Mouse (Mus musculus) limb, embryonic 13.5 days (tissue): ENCODE data around the gene Pou2f3. TPM values are rescaled to one million over a fixed set of nuclear protein-coding genes. Genes with fewer than 3 reads are reported as not detected.

ENCODE experiments used
- ATAC-seq: fragments of 200-750 bp; cut with Nextera tagmentation; 2 replicates; pipeline ENCODE4 v1.8.0; 2017; ENCODE audit warnings: low read depth, moderate number of reproducible peaks, moderate TSS enrichment; ENCODE audit not compliant: low FRiP score
- H3K27ac ChIP-seq: fragments of 300-500 bp; sonication (generic); 2 replicates; pipeline ENCODE4 v1.5.1; 2015; ENCODE audit warnings: inconsistent platforms, mild to moderate bottlenecking, moderate library complexity
- H3K27me3 ChIP-seq: fragments of 300-500 bp; sonication (generic); 2 replicates; pipeline ENCODE4 v1.6.1; 2015; ENCODE audit warnings: mild to moderate bottlenecking, inconsistent platforms
- H3K36me3 ChIP-seq: fragments of 300-500 bp; sonication (generic); 2 replicates; pipeline ENCODE4 v1.6.1; 2015; ENCODE audit warnings: inconsistent platforms, mild to moderate bottlenecking, moderate library complexity
- H3K4me1 ChIP-seq: fragments of 300-500 bp; sonication (generic); 2 replicates; pipeline ENCODE4 v1.6.1; 2015; ENCODE audit warnings: inconsistent platforms
- H3K4me2 ChIP-seq: fragments of 300-500 bp; sonication (generic); replicated peaks from 2 replicates; pipeline ENCODE4 v1.6.1; 2015; ENCODE audit warnings: inconsistent platforms, mild to moderate bottlenecking, moderate library complexity
- H3K4me3 ChIP-seq: fragments of 300-500 bp; sonication (generic); 2 replicates; pipeline ENCODE4 v1.5.1; 2015; ENCODE audit warnings: moderate library complexity, mild to moderate bottlenecking, inconsistent platforms
- H3K9ac ChIP-seq: fragments of 300-500 bp; sonication (generic); 2 replicates; pipeline ENCODE4 v1.6.1; 2015; ENCODE audit warnings: mild to moderate bottlenecking, inconsistent platforms
- H3K9me3 ChIP-seq: fragments of 300-500 bp; sonication (generic); 2 replicates; pipeline ENCODE4 v1.6.1; 2016; ENCODE audit warnings: inconsistent platforms
- WGBS: fragments of 180-500 bp; shearing (Covaris S2); methylation state at CpG from one replicate; pipeline ENCODE4 v1.1.7; 2015; 5-methylcytosine and 5-hydroxymethylcytosine counted together
- polyA plus RNA-seq: library from polyadenylated mRNA; unstranded; fragments of >200 nt; fragmentation: Nextera tagmentation; extraction: Ambion mirVana; gene quantifications from 2 replicates; pipeline ENCODE4 v1.2.1, GENCODE M21; 2015

Pou2f3 gene
- polyA plus RNA-seq, 1 experiment from 2014 or later: 0.74 TPM

GRCm38 (mm10) chr9:43093803-43094202 lies 116.4 kb downstream of the Pou2f3 start:
- Histone ChIP-seq H3K4me2 (no peak overlapping the region), H3K9me3 (no peaks in the 10 kb centered on the region), H3K4me3 (no peak overlapping the region), H3K36me3 (no peaks in the 10 kb centered on the region), H3K9ac (no peak overlapping the region), H3K27me3 (no peaks in the 10 kb centered on the region), H3K4me1 (peaks cover 15% of the 10 kb centered on the region), H3K27ac (no peak overlapping the region)
- no peak for ATAC-seq
- WGBS: 59% methylated on average over 3 of the region's 3 CpGs

DNA sequence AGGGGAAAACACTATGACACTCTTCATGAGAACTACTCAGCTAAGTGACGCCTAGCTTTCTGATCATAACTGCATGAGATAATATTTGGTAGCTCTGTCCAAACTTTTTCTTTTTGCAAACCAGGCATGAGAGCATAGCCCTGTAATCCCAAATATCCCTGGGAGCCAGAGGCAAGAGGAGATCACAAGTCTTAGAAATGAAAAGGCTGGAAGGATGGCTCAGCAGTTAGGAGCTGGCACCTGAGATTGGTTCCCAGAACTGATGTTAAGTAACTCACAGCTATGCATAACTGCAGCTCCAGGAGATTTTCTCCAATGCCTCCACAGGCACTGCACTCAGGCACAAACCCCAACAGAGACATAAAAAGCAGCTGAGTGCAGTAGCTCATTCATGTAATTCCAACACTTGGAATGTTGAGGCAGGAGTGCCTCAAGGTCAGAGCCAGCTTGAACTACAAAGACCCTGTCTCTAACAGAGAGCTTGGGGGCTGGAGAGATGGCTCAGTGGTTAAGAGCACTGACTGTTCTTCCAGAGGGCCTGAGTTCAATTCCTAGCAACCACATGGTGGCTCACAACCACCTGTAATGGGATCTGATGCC lies 124.4 kb downstream of the Pou2f3 start:
- no peak for ATAC-seq
- no peak overlapping the region for H3K27ac ChIP-seq
- no peak overlapping the region for H3K9ac ChIP-seq
- H3K9me3 ChIP-seq: no peaks in the 10 kb centered on the region
- peaks cover 22% of the 10 kb centered on the region for H3K4me1 ChIP-seq
- no peaks in the 10 kb centered on the region for H3K27me3 ChIP-seq
- H3K4me3 ChIP-seq: no peak overlapping the region
- H3K4me2 ChIP-seq: no peak overlapping the region
- H3K36me3 ChIP-seq: no peaks in the 10 kb centered on the region
- WGBS: 96% methylated on average over 1 of the region's 1 CpGs

- no peak overlapping the region for H3K9ac ChIP-seq
- 73% methylated on average over 7 of the region's 7 CpGs for WGBS
- no peak overlapping the region for H3K4me3 ChIP-seq
- H3K4me1 ChIP-seq: peaks cover 22% of the 10 kb centered on the region
- ATAC-seq: no peak
- H3K27ac ChIP-seq: no peak overlapping the region
- no peaks in the 10 kb centered on the region for H3K27me3 ChIP-seq
- no peaks in the 10 kb centered on the region for H3K9me3 ChIP-seq
- H3K4me2 ChIP-seq: no peak overlapping the region
- H3K36me3 ChIP-seq: no peaks in the 10 kb centered on the region
These were observed 125.4 kb downstream of the Pou2f3 start for GRCm38 (mm10) chr9:43084496-43085362.

GRCm38 (mm10) chr9:43083441-43084055 lies 126.6 kb downstream of the Pou2f3 start:
- Histone ChIP-seq H3K9ac (no peak overlapping the region), H3K27me3 (no peaks in the 10 kb centered on the region), H3K4me1 (peaks cover 22% of the 10 kb centered on the region), H3K4me2 (no peak overlapping the region), H3K4me3 (no peak overlapping the region), H3K36me3 (no peaks in the 10 kb centered on the region), H3K27ac (no peak overlapping the region), H3K9me3 (no peaks in the 10 kb centered on the region)
- ATAC-seq: no peak
- WGBS: 50% methylated on average over 7 of the region's 7 CpGs

DNA sequence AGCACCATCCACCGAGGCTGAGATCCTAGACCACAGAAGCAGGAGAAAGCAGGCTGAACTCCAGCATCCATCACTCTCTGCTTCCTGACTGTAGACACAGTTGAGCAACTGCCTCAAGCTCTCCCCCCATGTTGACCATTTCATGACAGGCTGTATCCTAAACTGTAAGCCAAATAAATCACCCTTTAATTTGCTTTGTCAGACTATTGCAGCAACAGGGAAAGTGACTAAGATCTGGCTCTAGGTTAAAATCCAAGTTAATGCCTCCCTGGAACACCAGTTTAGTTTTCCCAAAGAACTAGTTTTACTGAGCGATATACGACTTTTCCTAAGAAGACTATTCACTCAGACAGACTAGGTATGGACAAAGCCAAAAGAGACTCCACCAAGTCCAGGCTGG lies 131.5 kb downstream of the Pou2f3 start:
- Histone ChIP-seq H3K4me1 (peaks cover 8% of the 10 kb centered on the region), H3K9me3 (no peaks in the 10 kb centered on the region), H3K9ac (no peak overlapping the region), H3K36me3 (no peaks in the 10 kb centered on the region), H3K27me3 (no peaks in the 10 kb centered on the region), H3K4me2 (no peak overlapping the region), H3K4me3 (no peak overlapping the region), H3K27ac (no peak overlapping the region)
- ATAC-seq: no peak
- WGBS: 86% methylated on average over 3 of the region's 3 CpGs

DNA sequence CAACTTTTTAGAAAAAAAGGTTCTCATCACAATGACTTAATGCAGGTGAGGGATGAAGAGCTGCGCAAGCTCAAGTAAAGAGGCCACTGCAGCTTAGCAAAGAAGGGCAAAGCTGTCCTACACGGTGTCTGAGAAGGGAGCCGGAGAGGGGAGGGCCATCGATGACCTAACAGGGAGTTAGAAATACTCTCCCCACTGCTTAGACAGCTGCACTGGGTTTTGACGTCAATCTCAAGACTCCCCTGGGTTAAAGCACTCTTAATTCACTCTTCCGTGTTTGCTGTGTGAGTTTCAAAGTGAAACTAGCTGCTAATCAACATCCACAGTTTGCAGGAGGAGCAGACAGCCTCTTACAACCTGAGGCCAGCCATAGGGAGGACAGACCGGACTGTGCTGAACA lies 134.0 kb downstream of the Pou2f3 start:
- 73% methylated on average over 7 of the region's 7 CpGs for WGBS

DNA sequence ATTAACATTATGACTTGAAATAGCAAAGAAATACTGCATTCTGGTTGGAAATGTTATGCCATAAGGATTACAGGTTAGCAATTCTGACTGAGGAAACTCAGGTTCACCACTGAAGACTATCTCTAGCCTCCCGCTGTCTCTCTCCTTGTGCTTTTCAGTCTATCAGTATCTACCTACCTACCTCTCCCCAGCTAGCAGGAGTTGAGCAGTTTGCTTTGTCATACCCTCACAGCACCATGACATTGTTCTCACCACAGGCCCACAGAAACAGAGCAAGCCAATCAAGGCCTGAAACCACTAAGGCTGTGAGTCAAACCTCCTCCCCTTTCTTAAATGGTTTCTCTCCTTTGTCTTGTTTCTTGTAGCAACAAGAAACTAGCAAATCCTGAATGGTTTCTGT lies 135.6 kb downstream of the Pou2f3 start:
- no peaks in the 10 kb centered on the region for H3K36me3 ChIP-seq
- H3K4me3 ChIP-seq: no peak overlapping the region
- no peaks in the 10 kb centered on the region for H3K27me3 ChIP-seq
- peaks cover 17% of the 10 kb centered on the region for H3K4me1 ChIP-seq
- 96% methylated on average over 1 of the region's 1 CpGs for WGBS
- ATAC-seq: no peak
- no peak overlapping the region for H3K9ac ChIP-seq
- no peaks in the 10 kb centered on the region for H3K9me3 ChIP-seq
- no peak overlapping the region for H3K4me2 ChIP-seq
- H3K27ac ChIP-seq: no peak overlapping the region

More for the DNA sequence above, 134.0 kb downstream of the Pou2f3 start:
- Histone ChIP-seq H3K27ac (no peak overlapping the region), H3K9ac (no peak overlapping the region), H3K36me3 (no peaks in the 10 kb centered on the region), H3K4me3 (no peak overlapping the region), H3K9me3 (no peaks in the 10 kb centered on the region), H3K27me3 (no peaks in the 10 kb centered on the region), H3K4me1 (peaks cover 16% of the 10 kb centered on the region), H3K4me2 (no peak overlapping the region)
- no peak for ATAC-seq

Other genes starting within 250 kb of the Pou2f3 start
- 11.5 and 12.3 TPM in 2 replicates for gene Arhgef12, start 103.1 kb downstream of the Pou2f3 start, polyA plus RNA-seq
- gene Tmem136, start 93.8 kb downstream of the Pou2f3 start, polyA plus RNA-seq: 8.3 and 8.8 TPM in 2 replicates
- 103 and 106 TPM in 2 replicates for gene Oaf, start 29.5 kb upstream of the Pou2f3 start, polyA plus RNA-seq
- 22.8 and 26.1 TPM in 2 replicates for gene Trim29, start 100.5 kb upstream of the Pou2f3 start, polyA plus RNA-seq